Mouse (Mus musculus) cerebellum, adult 9-11 months (tissue): ENCODE data around the gene Syn2.

Experiments used
- DNase-seq: peaks from one replicate; pipeline ENCODE4 v3.0.0; 2022

Syn2 gene

DNA sequence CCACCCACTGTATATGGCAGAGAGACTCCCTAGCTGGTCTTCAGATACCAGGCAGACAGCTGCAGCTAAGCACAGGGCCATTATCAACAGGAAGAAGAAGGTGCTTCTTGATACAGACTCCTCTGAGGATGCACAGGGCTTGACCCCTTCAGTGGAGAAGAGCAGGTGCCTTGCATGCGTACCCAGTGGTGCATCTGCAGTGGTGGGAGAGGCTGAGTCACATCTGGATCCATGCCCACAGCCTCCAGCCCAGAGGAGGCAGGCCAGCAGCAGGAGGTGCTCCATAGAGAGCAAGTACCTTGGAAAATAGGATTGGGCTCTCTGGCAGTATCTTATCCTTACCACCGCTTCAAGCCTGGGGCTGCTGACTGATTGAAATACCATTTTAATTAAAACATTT, 159.2 kb downstream of the Syn2 start:
- DNase-seq = no peak

DNA sequence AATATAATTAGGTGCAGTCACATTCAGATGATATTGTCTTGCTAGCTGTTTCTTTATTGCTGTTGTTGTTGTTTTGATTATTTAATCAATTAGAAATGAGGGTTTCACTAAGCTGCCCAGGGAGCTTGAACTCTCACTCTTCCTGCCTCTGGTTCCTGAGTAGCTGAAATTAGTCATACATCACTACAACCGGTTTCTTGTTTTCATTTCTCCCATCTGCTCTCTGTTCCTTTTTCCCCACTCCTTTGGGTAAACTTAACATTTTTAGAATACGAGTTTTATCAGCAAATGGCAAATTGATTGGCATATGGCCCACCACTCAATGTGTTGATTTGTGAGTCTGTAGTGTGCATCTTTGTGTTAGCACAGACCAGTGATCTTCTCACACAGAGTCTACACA, 172.4 kb downstream of the Syn2 start:
- no peak for DNase-seq

DNA sequence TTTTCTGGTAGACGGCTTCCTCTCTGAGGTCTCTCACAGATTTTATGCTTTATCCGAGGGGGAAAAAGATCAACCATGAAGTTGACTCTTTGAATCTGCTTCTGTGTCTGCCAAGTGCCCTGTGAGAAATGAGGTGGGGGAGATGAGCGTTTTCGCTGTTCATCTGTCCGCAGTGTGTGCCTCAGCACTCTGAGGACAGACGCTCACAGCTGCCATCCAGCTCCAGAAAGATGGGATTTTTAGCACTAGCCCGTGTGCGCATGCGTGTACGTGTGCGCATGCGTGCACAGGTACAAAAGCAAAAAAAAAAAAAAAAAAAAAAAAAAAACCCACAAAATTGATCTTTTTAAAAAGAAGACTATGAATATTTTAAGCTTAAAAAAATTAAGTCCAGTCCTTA, 178.1 kb downstream of the Syn2 start:
- peak; percentile 55 for DNase-seq

DNA sequence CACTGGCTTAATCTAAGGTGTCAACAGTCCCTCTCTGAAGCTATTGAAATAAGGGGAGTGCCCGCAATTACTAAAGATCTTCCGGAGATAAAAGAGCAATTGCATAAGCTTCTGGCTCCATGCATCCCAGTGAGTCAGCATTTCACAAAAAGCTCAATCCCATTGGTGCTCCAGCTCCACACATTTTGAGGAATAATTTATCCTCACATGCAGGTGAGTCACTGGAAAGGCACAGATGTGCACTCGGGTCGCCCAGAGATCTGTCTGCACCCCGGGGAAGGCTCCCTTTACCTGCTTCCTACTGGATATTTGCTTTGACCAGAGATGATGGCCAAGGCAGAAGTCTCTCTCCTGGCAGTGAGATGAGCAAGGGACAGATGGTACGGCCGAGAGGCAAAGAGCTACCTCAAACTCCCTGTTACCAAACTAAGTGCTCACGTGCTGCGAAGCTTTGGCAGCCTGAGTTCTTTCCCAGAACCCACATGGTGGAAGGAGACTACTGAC, 178.6 kb downstream of the Syn2 start:
- peak; percentile 85 for DNase-seq

DNA sequence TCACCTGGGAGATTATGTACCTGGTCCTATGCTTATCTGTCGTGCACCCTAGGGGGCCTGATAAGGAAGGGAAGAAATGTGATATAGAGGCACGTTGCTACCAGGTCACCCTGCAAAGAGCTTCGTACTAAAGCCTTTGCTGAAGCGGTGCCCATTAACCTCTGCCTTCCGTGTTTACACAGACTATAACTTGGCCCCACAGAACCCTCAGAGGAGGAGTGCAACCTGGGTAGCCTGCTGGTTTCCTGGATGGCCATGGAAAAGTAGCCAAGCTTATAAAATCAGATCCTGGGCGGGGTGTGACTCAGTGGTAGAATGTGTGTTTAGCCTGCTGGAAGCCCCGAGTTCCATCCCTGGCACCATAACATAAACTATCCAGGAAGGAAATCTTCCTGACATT, 179.2 kb downstream of the Syn2 start:
- peak; percentile 33 for DNase-seq

DNA sequence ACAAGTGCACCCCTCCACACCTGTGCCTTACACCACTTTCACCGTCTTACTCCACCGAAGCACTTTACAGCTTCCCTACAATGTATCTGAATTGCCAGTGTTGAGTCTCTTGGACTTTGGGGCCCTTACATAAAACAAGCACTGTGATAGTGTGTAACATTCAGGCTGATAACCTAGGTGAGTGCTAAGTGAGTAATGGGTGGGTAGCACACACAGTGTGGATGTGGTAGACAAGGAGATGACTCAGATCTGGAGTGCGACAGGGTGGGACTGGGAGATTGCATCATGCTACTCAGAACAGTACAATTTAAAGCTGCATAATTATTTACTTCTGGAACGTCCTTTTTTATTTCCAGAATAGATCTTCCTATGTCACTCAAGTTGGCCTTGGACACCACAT, 181.1 kb downstream of the Syn2 start:
- no peak for DNase-seq

DNA sequence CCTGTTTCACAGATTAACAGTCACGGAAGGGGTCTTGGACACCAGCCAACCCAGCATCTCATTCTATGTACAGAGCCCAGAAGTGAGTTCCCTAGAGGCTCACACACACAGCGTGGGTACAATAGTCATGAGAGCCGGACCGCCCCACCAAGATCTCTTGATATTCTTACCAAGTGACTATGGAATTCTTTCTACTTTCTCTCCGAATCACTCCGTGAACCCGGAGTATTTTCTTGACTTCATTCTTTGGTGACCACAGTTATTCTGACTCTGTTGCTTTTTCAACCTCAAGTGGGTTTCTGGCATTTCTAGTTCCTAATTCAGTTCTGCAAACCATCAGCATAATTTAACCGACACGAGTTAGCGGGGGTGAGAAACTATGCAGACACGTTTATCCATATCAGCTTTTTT, 182.1 kb downstream of the Syn2 start:
- DNase-seq = no peak

DNA sequence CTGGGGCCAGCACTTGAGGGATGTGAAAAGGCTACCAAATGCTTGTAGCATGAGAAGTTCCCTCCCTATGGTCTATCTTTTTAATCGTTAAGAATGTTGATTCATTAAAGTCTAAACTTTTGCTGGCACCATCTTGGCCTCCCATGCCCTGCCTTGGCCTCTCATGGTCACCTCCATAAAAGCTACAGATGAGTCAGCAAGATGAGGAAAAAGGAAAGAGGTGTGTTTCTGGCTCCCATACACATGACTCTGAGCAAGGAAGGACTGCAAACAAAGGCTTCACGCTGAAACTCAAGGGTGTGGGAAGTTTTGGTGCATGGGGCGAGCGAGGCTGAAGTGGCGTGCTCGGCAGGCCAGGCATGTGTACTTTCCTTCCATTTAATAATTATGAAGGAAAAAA, 184.1 kb downstream of the Syn2 start:
- no peak for DNase-seq

DNA sequence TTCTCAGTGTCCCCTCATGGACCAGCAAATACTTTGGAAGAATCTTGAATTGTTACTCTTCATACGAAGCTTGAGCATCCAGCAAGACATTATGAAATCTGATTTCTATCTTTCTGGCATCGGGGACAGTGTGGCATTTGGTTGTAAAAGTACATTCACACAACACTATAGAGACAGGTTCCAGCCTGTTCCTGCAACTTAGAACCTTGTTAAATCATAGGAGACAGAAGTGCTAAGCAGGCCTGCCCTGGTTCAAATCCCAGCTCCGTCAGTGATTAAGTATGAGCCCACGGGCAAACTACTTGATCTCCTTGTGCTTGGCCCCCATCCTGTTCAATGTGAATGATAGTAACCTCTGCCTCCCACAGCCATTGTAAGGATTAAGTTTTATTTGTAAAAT, 185.0 kb downstream of the Syn2 start:
- no peak for DNase-seq

DNA sequence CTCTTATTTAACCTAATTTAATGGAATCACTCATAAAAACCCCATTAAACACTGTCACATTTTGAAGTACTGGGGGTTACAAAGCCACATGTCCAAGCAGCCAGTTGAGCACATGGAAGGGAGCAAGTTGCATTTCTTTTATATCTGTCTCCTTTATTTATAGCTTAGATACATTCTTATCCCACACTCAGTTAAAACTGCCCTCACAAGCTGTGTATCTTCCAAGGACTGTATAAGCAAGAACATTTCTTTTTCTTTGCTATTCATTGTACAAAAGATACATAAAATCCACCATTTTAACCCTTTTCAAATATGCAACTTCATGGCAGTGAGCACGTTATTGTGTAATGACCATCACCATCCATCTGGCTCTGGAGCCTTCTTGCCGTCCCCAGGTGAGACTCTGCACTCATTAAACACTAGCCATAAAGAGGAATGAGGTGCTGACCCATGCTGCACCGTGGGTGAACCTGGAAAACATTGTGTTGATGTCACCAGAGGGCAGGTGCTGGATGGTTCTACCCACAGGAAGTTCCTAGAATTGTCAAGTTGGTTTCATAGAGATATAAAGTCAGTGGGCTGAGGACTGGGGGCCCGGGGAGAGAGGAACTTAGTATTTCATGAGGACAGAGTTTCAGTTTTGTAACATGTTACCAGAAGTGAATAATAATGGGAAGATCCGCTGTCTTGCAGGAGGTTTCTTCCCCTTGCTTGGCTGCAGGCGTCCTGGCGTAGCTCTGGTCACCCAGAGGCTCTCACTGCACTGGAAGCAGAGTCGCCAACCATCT, 186.4 kb downstream of the Syn2 start:
- no peak for DNase-seq

DNA sequence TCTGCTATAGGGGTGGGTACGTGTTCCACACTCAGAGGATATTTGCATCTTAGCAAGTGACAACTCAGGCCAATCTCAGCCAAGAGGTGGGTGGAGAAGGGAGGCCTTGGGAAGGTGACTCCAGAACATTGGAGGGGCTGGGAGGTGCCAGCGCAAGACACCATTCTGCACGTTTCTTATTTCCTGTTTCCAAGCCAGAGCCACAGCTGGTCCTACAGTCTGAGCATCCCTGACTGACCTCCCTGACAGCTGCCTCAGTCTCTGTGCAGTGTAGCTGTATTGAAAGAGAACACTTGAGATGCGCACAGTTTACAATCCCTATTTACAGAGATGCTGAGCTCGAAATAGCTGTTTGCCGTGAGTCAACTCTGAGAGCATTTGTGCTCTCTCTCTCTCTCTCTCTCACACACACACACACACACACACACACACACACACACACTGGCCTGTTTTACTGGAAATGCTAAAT, 187.2 kb downstream of the Syn2 start:
- DNase-seq = no peak

DNA sequence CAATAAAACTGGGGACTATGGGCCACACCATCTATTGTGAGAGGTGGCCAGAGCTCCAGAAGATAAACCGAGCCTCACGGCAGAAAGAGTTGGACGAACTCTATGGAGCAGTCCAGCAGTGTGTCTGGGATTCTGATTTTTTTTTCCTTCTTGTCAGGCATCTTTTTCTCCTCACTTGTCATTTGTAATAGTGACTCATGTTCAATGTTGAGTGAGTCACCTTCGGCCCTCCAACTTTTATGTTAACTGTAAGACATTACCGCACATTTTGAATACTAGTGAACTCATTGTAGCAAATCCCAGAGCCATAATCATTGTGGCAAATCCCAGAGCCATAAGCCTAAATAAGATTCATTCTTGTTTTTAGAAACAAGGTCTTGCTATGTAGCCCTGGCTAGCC, 188.3 kb downstream of the Syn2 start:
- no peak for DNase-seq

DNA sequence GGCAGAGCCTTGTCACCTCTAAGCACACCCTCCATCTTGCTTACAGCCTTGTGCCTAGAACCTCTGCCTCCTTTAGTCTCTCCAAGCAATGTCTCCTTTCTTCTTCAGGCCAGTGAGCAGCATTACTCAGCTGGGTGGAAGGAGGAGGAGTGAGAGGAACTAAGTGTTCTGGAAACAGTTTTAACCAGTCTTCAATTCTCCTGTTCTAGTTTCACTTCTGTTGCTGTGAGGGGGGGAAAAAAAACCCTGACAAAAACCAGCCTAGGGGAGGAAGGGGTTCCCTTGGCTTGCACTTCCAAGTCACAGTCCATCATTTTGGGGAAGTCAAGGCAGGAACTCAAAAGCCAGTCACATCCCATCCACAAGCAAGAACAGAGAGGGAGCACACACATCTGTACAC, 196.3 kb downstream of the Syn2 start:
- DNase-seq = no peak
